Mouse (Mus musculus) kidney, postnatal 14 days (tissue): ENCODE results near the gene Gprc5d.

Experiments
- DNase-seq: peaks from one replicate; pipeline ENCODE4 v3.0.0; 2022; ENCODE audit warnings: mixed read lengths

The Gprc5d gene

GRCm38 (mm10) chr6:135135735-135136134 is 17.7 kb upstream of the Gprc5d start:
- no peak for DNase-seq

GRCm38 (mm10) chr6:135133486-135133885 is 15.4 kb upstream of the Gprc5d start:
- DNase-seq, result no peak

- DNase-seq, result no peak
Observed at GRCm38 (mm10) chr6:135133086-135133485, 15.0 kb upstream of the Gprc5d start.

- no peak for DNase-seq
Observed at GRCm38 (mm10) chr6:135124755-135125380, 6.8 kb upstream of the Gprc5d start.

GRCm38 (mm10) chr6:135116479-135116878 is 1.6 kb downstream of the Gprc5d start:
- no peak for DNase-seq

GRCm38 (mm10) chr6:135113114-135113436 is 5.0 kb downstream of the Gprc5d start:
- DNase-seq, result no peak

- no peak for DNase-seq
Observed at GRCm38 (mm10) chr6:135112411-135113113, 5.5 kb downstream of the Gprc5d start.

GRCm38 (mm10) chr6:135107014-135107413 is 11.1 kb downstream of the Gprc5d start:
- DNase-seq, result no peak

- DNase-seq, result peak; percentile 31
Observed at GRCm38 (mm10) chr6:135102736-135103303, 15.3 kb downstream of the Gprc5d start.

- no peak for DNase-seq
Observed at GRCm38 (mm10) chr6:135100787-135101472, 17.2 kb downstream of the Gprc5d start.

- no peak for DNase-seq
Observed at GRCm38 (mm10) chr6:135092798-135093470, 25.1 kb downstream of the Gprc5d start.

- no peak for DNase-seq
Observed at GRCm38 (mm10) chr6:135090661-135091060, 27.4 kb downstream of the Gprc5d start.

- no peak for DNase-seq
Observed at GRCm38 (mm10) chr6:135089786-135090185, 28.3 kb downstream of the Gprc5d start.

GRCm38 (mm10) chr6:135087721-135088451 is 30.2 kb downstream of the Gprc5d start:
- peak; percentile 80 for DNase-seq

- no peak for DNase-seq
Observed at GRCm38 (mm10) chr6:135085703-135086102, 32.4 kb downstream of the Gprc5d start.

- no peak for DNase-seq
Observed at GRCm38 (mm10) chr6:135083991-135084502, 34.0 kb downstream of the Gprc5d start.

- no peak for DNase-seq
Observed at GRCm38 (mm10) chr6:135078420-135078819, 39.7 kb downstream of the Gprc5d start.

GRCm38 (mm10) chr6:135076202-135076601 is 41.9 kb downstream of the Gprc5d start:
- no peak for DNase-seq

GRCm38 (mm10) chr6:135074405-135074947 is 43.6 kb downstream of the Gprc5d start:
- DNase-seq, result no peak

GRCm38 (mm10) chr6:135070347-135070746 is 47.7 kb downstream of the Gprc5d start:
- DNase-seq, result no peak

- no peak for DNase-seq
Observed at GRCm38 (mm10) chr6:135069856-135070255, 48.2 kb downstream of the Gprc5d start.

GRCm38 (mm10) chr6:135068221-135068620 is 49.9 kb downstream of the Gprc5d start:
- no peak for DNase-seq
